Mouse (Mus musculus): ENCODE data around the gene Gja5. TPM values are rescaled to one million over a fixed set of nuclear protein-coding genes. Genes with fewer than 3 reads are reported as not detected.
"Not testable (repeated sequence)": the region's sequence is repeated elsewhere in the genome, so short reads cannot be mapped to it uniquely, and the experiment has no call there.

Gene Gja5
- polyA plus RNA-seq, 1 experiment from 2014 or later: 14.0 TPM

- H3K4me1 ChIP-seq; H3K27me3 ChIP-seq (ENCODE audit: low read depth, poor library complexity, severe bottlenecking); H3K36me3 ChIP-seq; H3K9me3 ChIP-seq (replicated peaks); H3K27ac ChIP-seq; DNase-seq (ENCODE audit: low spot score); H3K4me3 ChIP-seq: not testable (repeated sequence)
- WGBS: 87% methylated on average over 4 of the region's 4 CpGs
Observed at GRCm38 (mm10) chr3:97088291-97088690, 183.8 kb downstream of the Gja5 start.

- WGBS: 92% methylated on average over 7 of the region's 7 CpGs
- H3K4me1 ChIP-seq; H3K36me3 ChIP-seq; H3K27me3 ChIP-seq (ENCODE audit: low read depth, poor library complexity, severe bottlenecking); DNase-seq (ENCODE audit: low spot score); H3K4me3 ChIP-seq; H3K9me3 ChIP-seq (replicated peaks); H3K27ac ChIP-seq: not testable (repeated sequence)
Observed at GRCm38 (mm10) chr3:97091971-97092370, 187.5 kb downstream of the Gja5 start.

GRCm38 (mm10) chr3:97096664-97097063 lies 192.2 kb downstream of the Gja5 start:
- not testable (repeated sequence) for H3K9me3 ChIP-seq (replicated peaks); H3K27ac ChIP-seq; DNase-seq (ENCODE audit: low spot score); H3K4me1 ChIP-seq; H3K27me3 ChIP-seq (ENCODE audit: low read depth, poor library complexity, severe bottlenecking); H3K36me3 ChIP-seq; H3K4me3 ChIP-seq
- WGBS: 83% methylated on average over 4 of the region's 4 CpGs

- no peak for DNase-seq (ENCODE audit: low spot score)
- Histone ChIP-seq H3K27ac (no peak overlapping the region), H3K4me3 (no peak overlapping the region)
Observed at GRCm38 (mm10) chr3:97100784-97101641, 196.5 kb downstream of the Gja5 start.

GRCm38 (mm10) chr3:97103946-97104345 lies 199.5 kb downstream of the Gja5 start:
- not testable (repeated sequence) for H3K4me3 ChIP-seq; H3K9me3 ChIP-seq (replicated peaks); H3K27ac ChIP-seq; H3K36me3 ChIP-seq; DNase-seq (ENCODE audit: low spot score); H3K27me3 ChIP-seq (ENCODE audit: low read depth, poor library complexity, severe bottlenecking); H3K4me1 ChIP-seq
- WGBS: 79% methylated on average over 4 of the region's 5 CpGs

More at GRCm38 (mm10) chr3:97100784-97101641, 196.5 kb downstream of the Gja5 start:
- Histone ChIP-seq H3K36me3 (no peaks in the 10 kb centered on the region), H3K4me1 (no peaks in the 10 kb centered on the region), H3K27me3 (ENCODE audit: low read depth, poor library complexity, severe bottlenecking) (no peaks in the 10 kb centered on the region), H3K9me3 (replicated peaks) (no peaks in the 10 kb centered on the region; the same call in 1 of the 2 replicates)
- WGBS: 90% methylated on average over 10 of the region's 10 CpGs

GRCm38 (mm10) chr3:97104696-97105430 lies 200.4 kb downstream of the Gja5 start:
- H3K27ac ChIP-seq: no peak overlapping the region
- no peak overlapping the region for H3K4me3 ChIP-seq
- no peak for DNase-seq (ENCODE audit: low spot score)
- no peaks in the 10 kb centered on the region for H3K4me1 ChIP-seq
- no peaks in the 10 kb centered on the region; the same call in 1 of the 2 replicates for H3K9me3 ChIP-seq (replicated peaks)
- no peaks in the 10 kb centered on the region for H3K27me3 ChIP-seq (ENCODE audit: low read depth, poor library complexity, severe bottlenecking)
- 79% methylated on average over 1 of the region's 1 CpGs for WGBS
- no peaks in the 10 kb centered on the region for H3K36me3 ChIP-seq

GRCm38 (mm10) chr3:97117511-97117910 lies 213.0 kb downstream of the Gja5 start:
- Histone ChIP-seq H3K36me3 (no peaks in the 10 kb centered on the region), H3K27me3 (ENCODE audit: low read depth, poor library complexity, severe bottlenecking) (no peaks in the 10 kb centered on the region), H3K4me1 (no peaks in the 10 kb centered on the region), H3K27ac (no peak overlapping the region), H3K4me3 (no peak overlapping the region), H3K9me3 (replicated peaks) (no peaks in the 10 kb centered on the region)
- WGBS: 94% methylated on average over 6 of the region's 6 CpGs
- no peak for DNase-seq (ENCODE audit: low spot score)

GRCm38 (mm10) chr3:97118313-97118712 lies 213.8 kb downstream of the Gja5 start:
- Histone ChIP-seq H3K4me3 (no peak overlapping the region), H3K9me3 (replicated peaks) (no peaks in the 10 kb centered on the region), H3K4me1 (no peaks in the 10 kb centered on the region), H3K27ac (no peak overlapping the region), H3K36me3 (no peaks in the 10 kb centered on the region), H3K27me3 (ENCODE audit: low read depth, poor library complexity, severe bottlenecking) (no peaks in the 10 kb centered on the region)
- DNase-seq (ENCODE audit: low spot score): no peak
- WGBS: 55% methylated on average over 12 of the region's 12 CpGs

GRCm38 (mm10) chr3:97124193-97124592 lies 219.7 kb downstream of the Gja5 start:
- Histone ChIP-seq H3K27me3 (ENCODE audit: low read depth, poor library complexity, severe bottlenecking) (no peaks in the 10 kb centered on the region), H3K9me3 (replicated peaks) (no peaks in the 10 kb centered on the region), H3K36me3 (no peaks in the 10 kb centered on the region), H3K4me3 (no peak overlapping the region), H3K27ac (no peak overlapping the region), H3K4me1 (peaks cover 10% of the 10 kb centered on the region)
- DNase-seq (ENCODE audit: low spot score): no peak
- WGBS: 58% methylated on average over 7 of the region's 7 CpGs

Other genes starting within 250 kb of the Gja5 start
- 0.09 and 0.10 TPM in 2 replicates for gene Ankrd35, start 234.6 kb upstream of the Gja5 start, polyA plus RNA-seq (2016; fragmentation: Nextera tagmentation; extraction: Ambion mirVana)
- gene Pias3, start 208.3 kb upstream of the Gja5 start, polyA plus RNA-seq (2016; fragmentation: Nextera tagmentation; extraction: Ambion mirVana): 36.4 and 58.3 TPM in 2 replicates
- gene Nudt17, start 196.1 kb upstream of the Gja5 start, polyA plus RNA-seq (2016; fragmentation: Nextera tagmentation; extraction: Ambion mirVana): 9.1 and 9.6 TPM in 2 replicates
- gene Polr3c, start 177.1 kb upstream of the Gja5 start, polyA plus RNA-seq (2016; fragmentation: Nextera tagmentation; extraction: Ambion mirVana): 50.2 and 51.4 TPM in 2 replicates
- 64.3 and 69.8 TPM in 2 replicates for gene Rnf115, start 177.0 kb upstream of the Gja5 start, polyA plus RNA-seq (2016; fragmentation: Nextera tagmentation; extraction: Ambion mirVana)
- not detected in 2 replicates for gene Pdzk1, start 75.4 kb upstream of the Gja5 start, polyA plus RNA-seq (2016; fragmentation: Nextera tagmentation; extraction: Ambion mirVana)
- 0.13 TPM in 1 of 2 replicates, not detected in the other for gene Cd160, start 75.3 kb upstream of the Gja5 start, polyA plus RNA-seq (2016; fragmentation: Nextera tagmentation; extraction: Ambion mirVana)
- 35.9 and 36.5 TPM in 2 replicates for gene Gpr89, start 653 bp downstream of the Gja5 start, polyA plus RNA-seq (2016; fragmentation: Nextera tagmentation; extraction: Ambion mirVana)
- gene Gja8, start 21.3 kb downstream of the Gja5 start, polyA plus RNA-seq (2016; fragmentation: Nextera tagmentation; extraction: Ambion mirVana): 0.03 TPM in 1 of 2 replicates, not detected in the other